Mouse (Mus musculus) right cerebral cortex, adult 2 months (tissue): ENCODE data around the gene Traf4.
A peak's percentile ranks its signal among the peaks of the same experiment; 100 is the strongest.

ENCODE experiments used
- DNase-seq, 2 experiments: peaks; one replicate each; pipeline ENCODE4 v3.0.0; 2021 to 2022; ENCODE audit warnings: low spot score in 2 of 2

Gene Traf4

GRCm38 (mm10) chr11:78167257-78167959 is 2.0 kb upstream of the Traf4 start:
- DNase-seq, result no peak

- DNase-seq, result no peak
These were observed 1.3 kb upstream of the Traf4 start for GRCm38 (mm10) chr11:78166640-78167039.

GRCm38 (mm10) chr11:78166161-78166560 is 772 bp upstream of the Traf4 start:
- DNase-seq, result no peak

- no peak for DNase-seq
These were observed 346 bp upstream of the Traf4 start for GRCm38 (mm10) chr11:78165761-78166109.

- DNase-seq, result no peak
These were observed 825 bp downstream of the Traf4 start for GRCm38 (mm10) chr11:78164604-78164923.

GRCm38 (mm10) chr11:78163681-78164603 is 1.4 kb downstream of the Traf4 start:
- DNase-seq, result no peak

- DNase-seq, result no peak
These were observed 2.3 kb downstream of the Traf4 start for GRCm38 (mm10) chr11:78163045-78163444.

- DNase-seq, result no peak
These were observed 2.9 kb downstream of the Traf4 start for GRCm38 (mm10) chr11:78162504-78162903.

GRCm38 (mm10) chr11:78161968-78162367 is 3.4 kb downstream of the Traf4 start:
- no peak for DNase-seq

GRCm38 (mm10) chr11:78161169-78161568 is 4.2 kb downstream of the Traf4 start:
- no peak for DNase-seq

GRCm38 (mm10) chr11:78160675-78161074 is 4.7 kb downstream of the Traf4 start:
- DNase-seq, result no peak

GRCm38 (mm10) chr11:78160171-78160570 is 5.2 kb downstream of the Traf4 start:
- DNase-seq, result no peak

- DNase-seq, result no peak
These were observed 5.8 kb downstream of the Traf4 start for GRCm38 (mm10) chr11:78159557-78159956.

GRCm38 (mm10) chr11:78159096-78159495 is 6.3 kb downstream of the Traf4 start:
- peak; percentile 81 to 85 for DNase-seq

- no peak for DNase-seq
These were observed 9.2 kb downstream of the Traf4 start for GRCm38 (mm10) chr11:78156156-78156699.

- DNase-seq, result no peak
These were observed 9.7 kb downstream of the Traf4 start for GRCm38 (mm10) chr11:78155674-78156073.

- DNase-seq, result no peak
These were observed 11.6 kb downstream of the Traf4 start for GRCm38 (mm10) chr11:78153778-78154177.

- DNase-seq, result peak; percentile 65 to 86
These were observed 12.8 kb downstream of the Traf4 start for GRCm38 (mm10) chr11:78152299-78153231.

- DNase-seq, result no peak
These were observed 14.2 kb downstream of the Traf4 start for GRCm38 (mm10) chr11:78151161-78151560.

- DNase-seq, result no peak
These were observed 18.5 kb downstream of the Traf4 start for GRCm38 (mm10) chr11:78146707-78147543.

- DNase-seq, result no peak
These were observed 19.2 kb downstream of the Traf4 start for GRCm38 (mm10) chr11:78146168-78146567.
